Mouse (Mus musculus) CH12.LX (cell line): Measurements from ENCODE around the gene Batf. TPM values are rescaled to one million over a fixed set of nuclear protein-coding genes. Genes with fewer than 3 reads are reported as not detected.

Source experiments
- DNase-seq: peaks from one replicate; pipeline ENCODE4 v3.0.0-alpha.2; 2013; ENCODE audit errors: extremely low read depth
- H3K27ac ChIP-seq: 2 replicates; pipeline ENCODE4 v1.5.1; 2012; ENCODE audit warnings: low read depth, mild to moderate bottlenecking, control low read depth, moderate library complexity; ENCODE audit not compliant: insufficient read depth
- H3K27me3 ChIP-seq: replicated peaks from 2 replicates; pipeline ENCODE3; 2012; ENCODE audit warnings: inconsistent platforms
- H3K36me3 ChIP-seq, 2 experiments: replicated peaks in 1 of 2; 2 replicates each; pipeline versions ENCODE3 to v1.6.1; 2012; ENCODE audit warnings: inconsistent platforms in 1 of 2, low read length in 1 of 2, mild to moderate bottlenecking in 1 of 2, mixed read lengths in 1 of 2, moderate library complexity in 1 of 2; ENCODE audit not compliant: control insufficient read depth in 1 of 2, insufficient read depth in 1 of 2
- H3K4me1 ChIP-seq, 2 experiments: 2 replicates each; pipeline ENCODE4 v1.6.1; 2012; ENCODE audit warnings: inconsistent platforms in 1 of 2, moderate library complexity in 1 of 2; ENCODE audit not compliant: insufficient read depth in 2 of 2, control insufficient read depth in 1 of 2
- H3K4me2 ChIP-seq: 2 replicates; pipeline ENCODE4 v1.6.1; 2012; ENCODE audit warnings: low read depth, mild to moderate bottlenecking, control low read depth; ENCODE audit not compliant: poor library complexity, insufficient read depth, severe bottlenecking
- H3K4me3 ChIP-seq, 3 experiments: fragments of 150-350 bp in 1 of 3; sonication (generic) in 1 of 3; replicated peaks in 1 of 3; 2 replicates each; pipeline versions ENCODE3 to v1.5.1; 2011 to 2012; ENCODE audit warnings: low read depth in 2 of 3, low read length in 2 of 3, mild to moderate bottlenecking in 2 of 3, moderate library complexity in 2 of 3, control low read depth in 1 of 3, improper control_type of control experiment in 1 of 3, inconsistent platforms in 1 of 3, mixed read lengths in 1 of 3; ENCODE audit not compliant: poor library complexity in 1 of 3
- H3K79me2 ChIP-seq: replicated peaks from 2 replicates; pipeline ENCODE4 v1.6.1; 2012; ENCODE audit warnings: mild to moderate bottlenecking, moderate library complexity; ENCODE audit not compliant: control insufficient read depth, poor library complexity, insufficient read depth, severe bottlenecking; ENCODE audit errors: extremely low read depth
- H3K9ac ChIP-seq: 2 replicates; pipeline ENCODE4 v1.6.1; 2012; ENCODE audit warnings: low read depth, mild to moderate bottlenecking, control low read depth, moderate library complexity; ENCODE audit not compliant: insufficient read depth
- H3K9me3 ChIP-seq: replicated peaks from 2 replicates; pipeline ENCODE3; 2012; ENCODE audit warnings: low read length, inconsistent platforms, mixed read lengths
- BHLHE40 ChIP-seq: IDR thresholded peaks from 2 replicates; pipeline ENCODE4 v1.6.1; 2011; ENCODE audit warnings: mild to moderate bottlenecking, low read depth, low read length, improper control_type of control experiment
- CTCF ChIP-seq, 2 experiments: IDR thresholded peaks in 1 of 2; conservative IDR thresholded peaks in 1 of 2; 2 replicates each; pipeline ENCODE4 v1.5.1; 2011 to 2012; ENCODE audit warnings: low read depth in 2 of 2, low read length in 2 of 2, improper control_type of control experiment in 1 of 2, inconsistent platforms in 1 of 2, mild to moderate bottlenecking in 1 of 2, moderate library complexity in 1 of 2
- E2F4 ChIP-seq: IDR thresholded peaks from 2 replicates; pipeline ENCODE4 v1.6.1; 2011; ENCODE audit warnings: low read depth, low read length, improper control_type of control experiment; ENCODE audit not compliant: insufficient replicate concordance
- ELF1 ChIP-seq: IDR thresholded peaks from 2 replicates; pipeline ENCODE4 v1.6.1; 2014; ENCODE audit warnings: low read depth, mild to moderate bottlenecking, inconsistent platforms, low read length, improper control_type of control experiment
- EP300 ChIP-seq: IDR thresholded peaks from 2 replicates; pipeline ENCODE4 v1.6.1; 2011; ENCODE audit warnings: low read length, improper control_type of control experiment
- ETS1 ChIP-seq: conservative IDR thresholded peaks from 2 replicates; pipeline ENCODE4 v1.6.1; 2012; ENCODE audit warnings: low read depth, mild to moderate bottlenecking, inconsistent platforms, low read length, improper control_type of control experiment, moderate library complexity
- GABPA ChIP-seq: IDR thresholded peaks from 2 replicates; pipeline ENCODE4 v1.6.1; 2012; ENCODE audit warnings: low read depth, low read length, improper control_type of control experiment, inconsistent platforms; ENCODE audit not compliant: insufficient replicate concordance
- HCFC1 ChIP-seq: IDR thresholded peaks from 2 replicates; pipeline ENCODE4 v1.6.1; 2012; ENCODE audit warnings: low read depth, mild to moderate bottlenecking, inconsistent platforms, low read length, improper control_type of control experiment
- JUN ChIP-seq: IDR thresholded peaks from 2 replicates; pipeline ENCODE4 v1.6.1; 2011; ENCODE audit warnings: low read depth, mild to moderate bottlenecking, low read length, improper control_type of control experiment, moderate library complexity; ENCODE audit not compliant: insufficient read depth
- JUND ChIP-seq: conservative IDR thresholded peaks from 2 replicates; pipeline ENCODE4 v1.6.1; 2011; ENCODE audit warnings: low read depth, low read length, improper control_type of control experiment
- KAT2A ChIP-seq: IDR thresholded peaks from 2 replicates; pipeline ENCODE4 v1.6.1; 2012; ENCODE audit warnings: low read length, improper control_type of control experiment, inconsistent platforms; ENCODE audit not compliant: insufficient replicate concordance
- MAX ChIP-seq: IDR thresholded peaks from 2 replicates; pipeline ENCODE4 v1.6.1; 2011; ENCODE audit warnings: low read length, improper control_type of control experiment
- MEF2A ChIP-seq: IDR thresholded peaks from 2 replicates; pipeline ENCODE4 v1.6.1; 2014; ENCODE audit warnings: low read depth, mild to moderate bottlenecking, inconsistent platforms, low read length, improper control_type of control experiment, borderline replicate concordance
- MXI1 ChIP-seq: IDR thresholded peaks from 2 replicates; pipeline ENCODE4 v1.6.1; 2011; ENCODE audit warnings: mild to moderate bottlenecking, low read depth, low read length, improper control_type of control experiment
- MYC ChIP-seq: IDR thresholded peaks from 2 replicates; pipeline ENCODE4 v1.6.1; 2011; ENCODE audit warnings: low read depth, mild to moderate bottlenecking, improper control_type of control experiment, low read length
- NELFE ChIP-seq: IDR thresholded peaks from 2 replicates; pipeline ENCODE4 v1.6.1; 2011; ENCODE audit warnings: low read depth, low read length, improper control_type of control experiment
- NRF1 ChIP-seq: IDR thresholded peaks from 2 replicates; pipeline ENCODE4 v1.6.1; 2014; ENCODE audit warnings: low read depth, mild to moderate bottlenecking, inconsistent platforms, low read length, improper control_type of control experiment, moderate library complexity
- POLR2A ChIP-seq: IDR thresholded peaks from 2 replicates; pipeline ENCODE4 v1.6.1; 2011; ENCODE audit warnings: low read depth, mild to moderate bottlenecking, improper control_type of control experiment, low read length
- POLR2AphosphoS2 ChIP-seq: IDR thresholded peaks from 2 replicates; pipeline ENCODE4 v1.6.1; 2011; ENCODE audit warnings: low read depth, low read length, improper control_type of control experiment
- RAD21 ChIP-seq: IDR thresholded peaks from 2 replicates; pipeline ENCODE4 v1.6.1; 2011; ENCODE audit warnings: low read depth, mild to moderate bottlenecking, low read length, improper control_type of control experiment, moderate library complexity
- SIN3A ChIP-seq: IDR thresholded peaks from 2 replicates; pipeline ENCODE4 v1.6.1; 2012; ENCODE audit warnings: low read length, improper control_type of control experiment, inconsistent platforms
- TBP ChIP-seq: conservative IDR thresholded peaks from 2 replicates; pipeline ENCODE4 v1.6.1; 2011; ENCODE audit warnings: low read depth, low read length, improper control_type of control experiment
- TCF12 ChIP-seq: IDR thresholded peaks from 2 replicates; pipeline ENCODE4 v1.6.1; 2014; ENCODE audit warnings: low read depth, mild to moderate bottlenecking, inconsistent platforms, low read length, improper control_type of control experiment
- UBTF ChIP-seq: IDR thresholded peaks from 2 replicates; pipeline ENCODE4 v1.6.1; 2012; ENCODE audit warnings: low read depth, mild to moderate bottlenecking, inconsistent platforms, low read length, improper control_type of control experiment, moderate library complexity
- USF1 ChIP-seq: IDR thresholded peaks from 2 replicates; pipeline ENCODE4 v1.6.1; 2014; ENCODE audit warnings: low read depth, mild to moderate bottlenecking, inconsistent platforms, low read length, improper control_type of control experiment
- USF2 ChIP-seq: conservative IDR thresholded peaks from 2 replicates; pipeline ENCODE4 v1.6.1; 2011; ENCODE audit warnings: low read depth, low read length, improper control_type of control experiment
- ZC3H11A ChIP-seq: IDR thresholded peaks from 2 replicates; pipeline ENCODE4 v1.6.1; 2012; ENCODE audit warnings: low read depth, mild to moderate bottlenecking, inconsistent platforms, low read length, improper control_type of control experiment
- ZKSCAN1 ChIP-seq: IDR thresholded peaks from 2 replicates; pipeline ENCODE4 v1.6.1; 2012; ENCODE audit warnings: low read depth, inconsistent platforms, low read length, improper control_type of control experiment, borderline replicate concordance
- ZMIZ1 ChIP-seq: IDR thresholded peaks from 2 replicates; pipeline ENCODE4 v1.6.1; 2012; ENCODE audit warnings: low read depth, mild to moderate bottlenecking, inconsistent platforms, low read length, improper control_type of control experiment
- ZNF384 ChIP-seq: IDR thresholded peaks from 2 replicates; pipeline ENCODE4 v1.6.1; 2012; ENCODE audit warnings: low read depth, low read length, improper control_type of control experiment, inconsistent platforms
- dilution Hi-C: fragments of 300-500 bp; cut with MboI; formaldehyde crosslinking; loops from 2 replicates; pipeline ENCODE4 v1.14.3; 2020; ENCODE audit warnings: low sequenced_read_pairs; ENCODE audit not compliant: extremely low pct_unique_long_range_greater_than_20kb, extremely low pct_ligation_motif_present
- in situ Hi-C: fragments of 300-500 bp; cut with MboI; formaldehyde crosslinking; loops from 3 replicates; pipeline ENCODE4 v1.14.3; 2019; ENCODE audit warnings: low sequenced_read_pairs, low pct_ligation_motif_present, low pct_unique_long_range_greater_than_20kb, mixed read lengths
- polyA plus RNA-seq: library from polyadenylated mRNA; unstranded; fragments of >175 nt; gene quantifications from 2 replicates; pipeline ENCODE4 v1.2.1, GENCODE M21; 2012; ENCODE audit warnings: low read depth; ENCODE audit not compliant: insufficient read length
- total RNA-seq, 2 experiments: library from RNA; depleted of rRNA; stranded (reverse); fragments of 300-350 nt in 1 of 2; fragments of >200 nt in 1 of 2; gene quantifications; 2 replicates each; pipeline ENCODE4 v1.2.3; 2012 to 2014

Batf gene
- total RNA-seq (2012; rRNA removed) (137 and 141 TPM in 2 replicates), total RNA-seq (2014; rRNA removed) (128 and 142 TPM in 2 replicates), polyA plus RNA-seq (89.2 and 104 TPM in 2 replicates)

DNA sequence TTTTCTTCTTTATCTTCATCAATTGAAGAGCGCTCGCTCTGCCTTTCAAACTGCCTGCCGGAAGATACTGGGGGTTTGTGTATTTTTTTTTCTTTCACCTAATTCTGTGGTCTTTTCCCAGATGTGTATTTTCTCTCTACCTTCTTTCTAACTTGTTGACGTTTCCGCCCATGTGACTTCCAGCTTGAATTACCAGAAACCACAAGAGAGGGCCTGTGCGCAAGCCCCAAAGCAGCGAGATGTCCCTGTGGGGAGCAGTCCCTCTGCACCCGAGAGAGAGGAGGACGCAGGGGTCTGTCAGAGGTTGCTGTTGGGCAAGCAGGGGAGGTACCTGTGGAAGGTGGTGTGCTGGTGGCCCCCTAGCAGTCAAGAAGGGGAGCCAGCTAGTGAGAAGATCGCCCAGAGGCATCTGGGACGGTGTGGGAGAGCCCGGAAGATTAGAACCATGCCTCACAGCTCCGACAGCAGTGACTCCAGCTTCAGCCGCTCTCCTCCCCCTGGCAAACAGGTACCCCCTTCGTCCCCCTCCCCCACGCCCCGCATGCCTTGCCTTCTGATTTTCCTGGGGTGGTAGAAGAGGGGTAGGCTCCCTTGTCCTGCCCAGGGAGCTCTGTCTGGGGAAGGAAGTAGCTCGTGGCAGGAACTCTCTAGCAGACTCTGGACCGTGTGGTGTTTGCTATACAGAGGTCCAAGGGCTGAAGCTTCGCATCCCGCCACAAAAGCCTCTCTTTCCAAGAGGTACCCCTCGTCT, at the start of gene Batf:
Batf (plus strand) TSS at position 204 of the 751 bp plus-strand sequence.
- Histone ChIP-seq H3K27me3 (no peaks in the 10 kb centered on the region), H3K9ac (peak within 1 kb of the TSS; percentile 94), H3K4me2 (peak within 1 kb of the TSS; percentile 91), H3K79me2 (peaks cover 49% of the 10 kb centered on the region), H3K27ac (peak within 1 kb of the TSS; percentile 94), H3K4me3 (peak within 1 kb of the TSS; percentile 77 to 97 (median 88)), H3K36me3 (peaks cover 28 to 35% of the 10 kb centered on the region in 2 experiments), H3K9me3 (peaks cover 2% of the 10 kb centered on the region), H3K4me1 (peaks cover 20 to 60% of the 10 kb centered on the region in 2 experiments)
- in situ Hi-C loops, result loop anchor here (5.0 kb wide), 2 partner anchors 41 to 136 kb away; partner anchors contain the start of genes Erg28 and Ttll5
- dilution Hi-C loops, result no loop called here
- TF ChIP-seq ELF1 (peak; percentile 76), NELFE (peak; percentile 70), CTCF (conservative IDR thresholded peaks at IDR 0.05 in 1 of 2, IDR thresholded peaks at IDR 0.05 in 1 of 2; ENCODE audit: low read depth in 2 of 2, low read length in 2 of 2) (no peak), E2F4 (no peak), ZNF384 (peak; percentile 85), UBTF (peak; percentile 54; the same call in 1 of the 2 replicates), ZKSCAN1 (no peak), ZC3H11A (no peak), ETS1 (peak; percentile 83), NRF1 (peak; percentile 74), POLR2A (peak; percentile 78), TBP (peak; percentile 85; the same call in 1 of the 2 replicates), SIN3A (peak; percentile 96), USF1 (peak; percentile 89), HCFC1 (peak; percentile 28; the same call in 1 of the 2 replicates), POLR2AphosphoS2 (no peak), MEF2A (peak; percentile 65; the same call in 1 of the 2 replicates), USF2 (peak; percentile 83), MXI1 (peak; percentile 93), EP300 (no peak), JUND (no peak), JUN (no peak), RAD21 (no peak), MAX (peak; percentile 84), KAT2A (no peak), GABPA (no peak), TCF12 (peak; percentile 76), BHLHE40 (peak; percentile 74), ZMIZ1 (peak; percentile 46; the same call in 1 of the 2 replicates), MYC (no peak)
- DNase-seq, result peak; percentile 77
